Mouse (Mus musculus) stomach, postnatal 0 days (tissue): ENCODE data around the gene Gucy2d. TPM values are rescaled to one million over a fixed set of nuclear protein-coding genes. Genes with fewer than 3 reads are reported as not detected.

ENCODE experiments used
- ATAC-seq: fragments of 200-750 bp; cut with Nextera tagmentation; 2 replicates; pipeline ENCODE4 v1.8.0; 2017; ENCODE audit not compliant: low FRiP score, low TSS enrichment
- DNase-seq: peaks from one replicate; pipeline ENCODE4 v3.0.0-alpha.2; 2016; ENCODE audit warnings: low spot score
- H3K27ac ChIP-seq: fragments of 300-500 bp; sonication (generic); replicated peaks from 2 replicates; pipeline ENCODE4 v1.5.1; 2014; ENCODE audit warnings: mild to moderate bottlenecking, control low read depth
- H3K27me3 ChIP-seq: fragments of 300-500 bp; sonication (generic); 2 replicates; pipeline ENCODE4 v1.6.1; 2014; ENCODE audit warnings: low read length; ENCODE audit not compliant: control insufficient read depth, insufficient read depth
- H3K36me3 ChIP-seq: fragments of 300-500 bp; sonication (generic); 2 replicates; pipeline ENCODE4 v1.6.1; 2014; ENCODE audit warnings: low read length, mixed read lengths; ENCODE audit not compliant: control insufficient read depth, insufficient read depth
- H3K4me1 ChIP-seq: fragments of 300-500 bp; sonication (generic); replicated peaks from 2 replicates; pipeline ENCODE4 v1.6.1; 2014; ENCODE audit warnings: antibody characterized with exemption; ENCODE audit not compliant: control insufficient read depth, insufficient read depth
- H3K4me2 ChIP-seq: fragments of 300-500 bp; sonication (generic); replicated peaks from 2 replicates; pipeline ENCODE4 v1.6.1; 2014; ENCODE audit warnings: low read depth, mild to moderate bottlenecking, control low read depth, moderate library complexity
- H3K4me3 ChIP-seq: fragments of 300-500 bp; sonication (generic); 2 replicates; pipeline ENCODE4 v1.5.1; 2014; ENCODE audit warnings: low read depth, low read length, control low read depth
- H3K9ac ChIP-seq: fragments of 300-500 bp; sonication (generic); 2 replicates; pipeline ENCODE4 v1.6.1; 2014; ENCODE audit warnings: mild to moderate bottlenecking, low read length, control low read depth, mixed read lengths
- H3K9me3 ChIP-seq: fragments of 300-500 bp; sonication (generic); 2 replicates; pipeline ENCODE4 v1.6.1; 2016; ENCODE audit warnings: low read length; ENCODE audit not compliant: control insufficient read depth
- CTCF ChIP-seq: IDR thresholded peaks from 2 replicates; pipeline ENCODE4 v1.5.1; 2016; ENCODE audit warnings: antibody characterized with exemption, low read depth, mild to moderate bottlenecking, moderate library complexity
- EP300 ChIP-seq: optimal IDR thresholded peaks from 2 replicates; pipeline ENCODE3; 2016; ENCODE audit warnings: antibody characterized with exemption
- WGBS: fragments of 180-500 bp; shearing (Covaris S2); extraction: QIAGEN DNeasy Blood & Tissue Kit; methylation state at CpG from one replicate; pipeline ENCODE4 v1.1.7; 2014; 5-methylcytosine and 5-hydroxymethylcytosine counted together
- polyA plus RNA-seq: library from polyadenylated mRNA; unstranded; fragments of >200 nt; fragmentation: Nextera tagmentation; extraction: Ambion mirVana; gene quantifications from 2 replicates; pipeline ENCODE4 v1.2.1, GENCODE M21; 2015

Gucy2d gene
- polyA plus RNA-seq, 1 experiment from 2014 or later: 0.02 TPM

DNA sequence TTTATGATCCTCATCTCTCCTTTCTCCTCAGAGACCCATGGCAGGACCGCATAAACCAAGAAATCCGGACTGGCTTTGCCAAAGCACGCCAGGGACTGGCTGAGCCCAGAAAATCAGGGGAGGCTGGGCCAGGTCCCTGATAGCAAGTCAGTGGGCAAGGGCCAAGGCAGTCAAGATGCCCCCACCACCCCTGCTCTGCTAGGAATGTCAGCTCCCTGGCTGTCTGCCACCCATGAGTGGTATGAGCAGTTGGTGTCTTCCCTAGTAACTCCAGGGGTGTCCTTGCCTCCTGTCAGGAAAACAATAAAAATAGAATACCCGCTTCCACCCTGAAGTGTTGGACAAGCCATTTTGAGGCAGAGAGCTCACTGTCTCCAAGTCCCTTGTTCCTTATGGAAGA is 36.9 kb downstream of the Gucy2d start:
- Histone ChIP-seq H3K9me3 (no peaks in the 10 kb centered on the region), H3K4me3 (no peak overlapping the region), H3K4me2 (no peak overlapping the region), H3K36me3 (no peaks in the 10 kb centered on the region), H3K27me3 (no peaks in the 10 kb centered on the region), H3K9ac (no peak overlapping the region), H3K27ac (no peak overlapping the region), H3K4me1 (no peaks in the 10 kb centered on the region)
- DNase-seq (no peak), ATAC-seq (no peak)
- 88% methylated on average over 4 of the region's 4 CpGs for WGBS
- no peak for TF ChIP-seq EP300
- no peak for TF ChIP-seq CTCF

DNA sequence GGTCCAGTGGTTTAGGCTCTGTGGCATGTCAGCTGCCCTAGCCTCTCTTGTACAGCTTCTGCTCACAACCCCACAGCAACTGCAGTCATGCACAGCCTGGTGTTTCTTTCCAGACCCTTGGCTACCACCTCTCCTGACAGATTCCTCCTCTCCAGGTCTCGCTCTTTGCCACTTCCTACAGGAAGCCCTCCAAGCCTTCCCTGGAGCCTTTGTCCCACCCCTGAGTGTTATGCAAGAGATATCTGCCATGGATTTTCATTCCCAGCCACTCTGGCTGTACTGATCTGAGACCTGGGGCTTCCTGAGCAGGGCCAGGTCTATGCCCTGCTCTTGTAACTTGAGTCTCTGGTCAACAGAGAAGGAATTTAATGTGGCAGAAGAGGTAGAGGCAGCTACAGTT is 40.3 kb downstream of the Gucy2d start:
- H3K9ac ChIP-seq: no peak overlapping the region
- H3K9me3 ChIP-seq: no peaks in the 10 kb centered on the region
- H3K27me3 ChIP-seq: no peaks in the 10 kb centered on the region
- WGBS: 86% methylated on average over 1 of the region's 1 CpGs
- no peak overlapping the region for H3K4me3 ChIP-seq
- ATAC-seq: no peak
- TF ChIP-seq EP300 (no peak), CTCF (no peak)
- DNase-seq: no peak
- H3K36me3 ChIP-seq: no peaks in the 10 kb centered on the region
- no peak overlapping the region for H3K4me2 ChIP-seq
- H3K4me1 ChIP-seq: no peaks in the 10 kb centered on the region; the same call in 1 of the 2 replicates
- H3K27ac ChIP-seq: no peak overlapping the region

DNA sequence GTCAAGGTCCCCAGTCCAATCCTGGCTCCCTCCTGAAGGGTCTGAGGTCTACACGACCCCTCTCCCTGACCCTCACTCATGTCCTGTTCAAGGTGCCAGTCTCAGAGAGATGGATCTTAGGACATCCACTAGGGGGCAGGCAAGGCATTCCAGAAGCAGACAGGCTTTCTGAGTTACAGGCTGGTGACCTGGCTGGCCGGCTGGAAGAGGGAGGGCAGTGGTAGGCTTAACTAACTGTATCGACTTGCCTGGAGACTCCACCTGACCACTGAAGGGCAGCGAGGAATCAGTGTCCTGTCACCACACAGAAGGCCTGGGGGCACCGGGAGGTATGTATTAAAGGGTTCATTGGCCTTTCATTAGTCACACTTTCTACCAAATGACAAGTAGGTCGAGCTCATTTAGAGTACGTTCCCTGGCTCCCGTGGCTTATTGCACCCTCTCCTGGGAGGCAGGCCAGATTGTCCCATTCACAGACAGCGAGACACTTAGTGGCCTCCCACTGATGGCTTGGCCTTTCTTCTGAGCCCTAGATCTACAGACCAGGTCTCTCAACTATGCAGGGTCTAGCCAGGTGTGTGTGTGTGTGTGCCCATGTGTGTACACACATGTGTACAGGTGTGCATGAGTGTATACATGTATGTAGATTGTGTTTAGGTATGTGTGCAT is 41.0 kb downstream of the Gucy2d start:
- H3K4me2 ChIP-seq: no peak overlapping the region
- no peaks in the 10 kb centered on the region for H3K27me3 ChIP-seq
- no peak overlapping the region for H3K27ac ChIP-seq
- ATAC-seq (peak; percentile 58), DNase-seq (peak; percentile 80)
- H3K9ac ChIP-seq: no peak overlapping the region
- WGBS: 16% methylated on average over 9 of the region's 9 CpGs
- peak; percentile 100 for TF ChIP-seq CTCF
- no peak for TF ChIP-seq EP300
- no peak overlapping the region for H3K4me3 ChIP-seq
- H3K36me3 ChIP-seq: no peaks in the 10 kb centered on the region
- H3K9me3 ChIP-seq: no peaks in the 10 kb centered on the region
- H3K4me1 ChIP-seq: peaks cover 3% of the 10 kb centered on the region

DNA sequence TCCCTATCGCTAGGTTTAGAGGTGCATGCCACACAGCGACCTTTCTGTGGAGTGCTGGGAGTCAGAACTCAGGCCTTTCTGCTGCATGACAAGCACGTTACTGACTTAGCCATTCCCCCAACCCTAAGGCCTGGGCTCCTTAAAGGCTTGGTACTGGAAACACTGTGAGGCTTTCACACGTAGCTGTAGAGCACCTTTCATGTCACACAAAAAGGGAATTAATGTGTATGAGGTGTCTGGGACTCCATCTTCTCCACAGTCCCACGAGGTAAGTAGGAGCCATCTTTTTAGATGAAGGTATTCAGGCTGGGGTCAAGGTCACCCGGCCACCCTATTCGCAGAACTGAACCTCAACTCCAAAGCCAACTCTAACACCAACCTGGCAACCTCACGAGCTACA is 41.6 kb downstream of the Gucy2d start:
- H3K9me3 ChIP-seq: no peaks in the 10 kb centered on the region
- no peak overlapping the region for H3K4me2 ChIP-seq
- H3K9ac ChIP-seq: no peak overlapping the region
- H3K4me3 ChIP-seq: no peak overlapping the region
- no peak overlapping the region for H3K27ac ChIP-seq
- no peaks in the 10 kb centered on the region for H3K36me3 ChIP-seq
- ATAC-seq (no peak), DNase-seq (no peak)
- peaks cover 3% of the 10 kb centered on the region for H3K4me1 ChIP-seq
- no peaks in the 10 kb centered on the region for H3K27me3 ChIP-seq
- 82% methylated on average over 8 of the region's 8 CpGs for WGBS
- TF ChIP-seq CTCF (no peak), EP300 (no peak)

DNA sequence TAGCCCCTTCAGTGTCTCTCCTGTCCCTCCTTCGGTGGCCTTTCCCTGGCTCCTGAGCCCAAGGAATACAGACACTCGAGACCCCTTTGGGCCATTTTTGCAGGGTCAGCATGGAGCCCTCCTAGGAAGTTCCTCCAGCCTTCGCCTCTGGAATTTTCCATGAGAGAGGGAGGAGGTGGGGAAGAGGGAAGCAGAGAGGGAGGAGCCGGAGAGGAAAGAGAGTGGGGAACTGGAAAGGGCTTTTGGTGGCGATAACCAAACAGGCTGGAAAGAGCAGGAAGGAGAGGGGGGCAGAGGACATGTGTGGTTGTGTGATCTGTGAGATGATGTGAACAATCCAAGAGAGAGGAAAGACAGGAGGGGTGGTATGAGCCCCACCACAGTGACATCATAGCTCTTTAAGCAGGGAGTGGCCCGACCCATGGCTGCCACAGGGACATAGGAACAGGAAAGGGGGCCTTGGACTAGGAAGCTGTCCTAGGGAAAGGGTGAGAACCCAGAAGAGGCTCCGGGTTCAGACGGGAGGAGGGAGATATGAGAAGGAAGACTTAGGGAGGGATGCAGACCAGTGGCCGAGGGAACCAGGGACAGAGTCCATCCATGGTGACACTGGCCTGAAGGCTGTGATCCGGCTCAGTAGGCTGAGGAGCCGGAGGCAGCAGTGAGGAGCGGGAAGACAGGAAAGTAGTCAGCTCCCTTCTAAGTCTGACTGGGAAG is 42.5 kb downstream of the Gucy2d start:
- ATAC-seq (peak; percentile 28; the same call in 1 of the 2 replicates), DNase-seq (no peak)
- 41% methylated on average over 12 of the region's 12 CpGs for WGBS
- Histone ChIP-seq H3K9ac (0 out of 2 replicates have a peak overlapping the region, but pooled peaks have one; percentile 2), H3K4me2 (no peak overlapping the region), H3K27me3 (no peaks in the 10 kb centered on the region), H3K4me3 (no peak overlapping the region), H3K36me3 (no peaks in the 10 kb centered on the region), H3K4me1 (peaks cover 3% of the 10 kb centered on the region), H3K27ac (peak overlapping the region; percentile 82), H3K9me3 (no peaks in the 10 kb centered on the region)
- TF ChIP-seq EP300: no peak
- no peak for TF ChIP-seq CTCF

DNA sequence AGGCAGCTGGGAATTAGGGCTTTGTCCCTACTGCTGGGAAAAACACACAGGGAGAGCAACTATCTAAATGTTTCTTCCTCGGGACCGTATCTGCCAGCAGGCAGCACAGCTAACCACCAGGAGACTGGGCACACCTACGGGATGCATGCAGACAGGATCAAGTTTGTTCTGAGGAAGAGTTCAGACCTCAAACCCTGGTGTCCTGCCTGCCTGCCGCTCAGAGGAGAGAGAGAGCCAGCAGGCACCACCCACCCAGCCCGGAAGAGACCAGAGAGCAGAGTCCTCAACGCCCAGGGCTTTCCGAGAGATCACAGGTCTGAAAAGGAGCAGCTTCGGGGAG is 43.0 kb downstream of the Gucy2d start:
- 24% methylated on average over 8 of the region's 8 CpGs for WGBS
- H3K36me3 ChIP-seq: no peaks in the 10 kb centered on the region
- peaks cover 3% of the 10 kb centered on the region for H3K4me1 ChIP-seq
- H3K9ac ChIP-seq: peak overlapping the region; percentile 2; the same call in 1 of the 2 replicates
- DNase-seq (no peak), ATAC-seq (no peak)
- H3K4me3 ChIP-seq: no peak overlapping the region
- H3K27me3 ChIP-seq: no peaks in the 10 kb centered on the region
- no peak overlapping the region for H3K4me2 ChIP-seq
- TF ChIP-seq CTCF (no peak), EP300 (no peak)
- peak overlapping the region; percentile 82 for H3K27ac ChIP-seq
- H3K9me3 ChIP-seq: no peaks in the 10 kb centered on the region
